Mouse (Mus musculus): ENCODE results near the gene Runx2. TPM values are rescaled to one million over a fixed set of nuclear protein-coding genes. Genes with fewer than 3 reads are reported as not detected.

Gene Runx2
- total RNA-seq, 2 experiments from 2014 or later = 7.8 to 54.9 TPM

DNA sequence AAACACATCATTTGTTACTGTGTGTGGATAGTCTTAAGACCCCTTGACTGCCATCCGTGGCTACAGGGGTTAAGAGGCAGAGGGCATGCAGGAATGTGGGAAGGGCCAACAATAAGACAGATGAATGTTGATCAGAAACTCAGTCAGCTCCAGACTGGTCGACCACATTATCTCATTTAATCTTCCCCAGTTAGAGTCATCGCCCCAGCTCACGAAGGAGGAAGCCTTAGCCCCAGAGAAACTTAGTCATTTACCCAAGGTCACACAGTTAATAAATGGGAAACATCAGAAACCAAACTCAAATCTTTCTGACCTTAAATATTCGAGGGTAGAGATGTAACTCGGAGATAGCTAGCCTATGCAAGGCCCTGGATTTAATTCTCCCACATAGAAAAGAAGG is 96.0 kb downstream of the Runx2 start:
- ATAC-seq (replicated peaks; ENCODE audit: poor library complexity) = peak; percentile 47; the same call in 1 of the 2 replicates

DNA sequence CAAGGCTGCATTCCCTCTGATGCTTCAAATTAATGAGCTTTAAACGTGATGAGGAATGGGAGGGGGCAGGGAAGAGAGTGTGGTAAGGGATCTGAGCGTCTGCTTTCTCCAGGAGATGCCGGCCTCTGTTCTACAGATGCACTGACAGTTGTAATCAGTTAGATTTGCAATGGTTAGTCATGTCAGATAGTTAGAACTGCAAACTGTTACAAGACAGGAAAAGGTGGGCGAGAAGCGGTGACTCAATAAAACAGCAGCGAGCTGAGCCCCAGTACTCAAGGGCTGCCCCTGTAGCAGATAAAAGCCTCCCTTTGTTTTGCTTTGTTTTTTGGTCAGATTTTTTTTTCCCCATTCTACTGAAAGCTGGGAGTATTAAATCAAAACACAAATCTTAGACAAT is 96.6 kb downstream of the Runx2 start:
- ATAC-seq (replicated peaks; ENCODE audit: poor library complexity) = peak; percentile 63

DNA sequence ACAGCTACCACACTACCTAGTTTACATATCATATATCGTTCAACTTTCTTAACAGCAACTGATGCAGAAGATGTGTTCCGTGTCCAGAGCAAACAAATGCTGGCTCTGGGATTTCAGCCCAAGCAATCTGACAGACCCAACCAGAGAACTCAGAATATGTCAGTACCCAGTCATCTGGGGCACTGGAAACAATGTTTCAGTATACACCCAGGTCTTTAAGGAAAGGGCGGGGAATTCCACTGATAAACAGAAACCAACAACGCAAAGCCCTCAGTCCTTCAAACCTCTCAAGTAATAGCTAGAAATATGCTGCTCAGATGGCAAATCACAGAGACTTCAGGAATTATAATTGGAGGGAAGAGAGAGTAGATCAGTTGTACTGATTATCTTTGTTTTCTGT is 100.5 kb downstream of the Runx2 start:
- ATAC-seq (replicated peaks; ENCODE audit: poor library complexity) = no peak

GRCm38 (mm10) chr17:44713404-44713803 is 101.2 kb downstream of the Runx2 start:
- no peak for ATAC-seq (replicated peaks; ENCODE audit: poor library complexity)

DNA sequence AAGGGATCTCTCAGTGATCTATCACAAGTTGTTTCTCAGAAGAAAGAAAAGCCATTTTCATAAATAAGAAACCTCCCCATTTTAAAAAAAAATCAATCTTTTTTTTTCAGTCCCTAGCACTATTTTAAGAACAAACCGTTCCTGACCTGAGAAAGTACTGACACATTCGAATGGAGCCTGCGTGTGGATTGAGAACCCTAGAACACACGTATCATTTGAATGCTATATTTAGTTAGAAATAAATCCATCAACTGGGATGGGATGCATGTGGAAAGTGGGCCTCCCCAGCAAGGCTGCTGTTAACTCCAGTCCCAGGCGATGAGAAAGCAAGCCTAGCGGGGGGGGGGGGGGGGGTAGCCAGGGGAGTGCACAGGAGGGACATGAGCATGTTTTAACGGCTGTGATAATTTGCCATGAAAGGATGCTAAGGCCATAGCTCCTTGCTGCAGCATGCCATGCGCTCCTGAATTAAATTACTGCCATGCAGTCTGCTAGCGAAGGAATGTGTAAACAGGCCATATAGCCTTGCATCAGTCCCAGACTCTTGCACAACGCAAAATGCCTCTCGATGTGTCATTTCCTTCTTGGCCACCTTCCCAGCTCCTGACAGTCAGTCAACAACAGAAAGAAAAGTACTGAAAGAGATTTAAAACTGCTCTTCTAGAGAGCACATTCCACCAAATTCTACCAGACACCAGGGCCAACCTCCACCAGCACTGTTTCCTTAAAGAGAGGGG is 104.9 kb downstream of the Runx2 start:
- peak; percentile 77 for ATAC-seq (replicated peaks; ENCODE audit: poor library complexity)

- ATAC-seq (replicated peaks; ENCODE audit: poor library complexity) = no peak
Observed at GRCm38 (mm10) chr17:44707956-44708355, 106.6 kb downstream of the Runx2 start.

GRCm38 (mm10) chr17:44706531-44706930 is 108.1 kb downstream of the Runx2 start:
- peak; percentile 23; the same call in 1 of the 2 replicates for ATAC-seq (replicated peaks; ENCODE audit: poor library complexity)

- peak; percentile 45 for ATAC-seq (replicated peaks; ENCODE audit: poor library complexity)
Observed at GRCm38 (mm10) chr17:44702506-44703298, 111.9 kb downstream of the Runx2 start.

GRCm38 (mm10) chr17:44701531-44701930 is 113.1 kb downstream of the Runx2 start:
- ATAC-seq (replicated peaks; ENCODE audit: poor library complexity) = no peak

- ATAC-seq (replicated peaks; ENCODE audit: poor library complexity) = no peak
Observed at GRCm38 (mm10) chr17:44700326-44700725, 114.3 kb downstream of the Runx2 start.

- peak; percentile 60 for ATAC-seq (replicated peaks; ENCODE audit: poor library complexity)
Observed at GRCm38 (mm10) chr17:44697053-44697452, 117.5 kb downstream of the Runx2 start.

DNA sequence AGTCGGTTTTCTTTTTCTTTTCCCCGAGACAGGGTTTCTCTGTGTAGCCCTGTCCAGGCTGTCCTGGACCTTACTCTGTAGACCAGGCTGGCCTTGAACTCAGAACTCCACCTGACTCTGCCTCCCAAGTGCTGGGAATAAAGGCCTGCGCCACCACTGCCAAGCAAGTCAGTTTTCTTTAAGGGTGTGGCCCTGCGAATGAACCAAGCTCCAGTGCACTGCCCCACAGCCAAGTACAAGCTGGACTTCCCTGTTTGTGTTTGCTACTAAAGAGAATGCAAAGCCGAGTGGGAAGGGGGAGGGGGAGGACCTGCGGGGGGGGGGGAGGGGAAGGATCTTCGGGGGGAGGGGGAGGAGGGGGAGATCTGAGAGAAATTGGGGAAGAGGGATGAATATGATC is 121.0 kb downstream of the Runx2 start:
- 0 out of 2 replicates have a peak, but pooled peaks have one; percentile 35 for ATAC-seq (replicated peaks; ENCODE audit: poor library complexity)

- ATAC-seq (replicated peaks; ENCODE audit: poor library complexity) = peak; percentile 51
Observed at GRCm38 (mm10) chr17:44691517-44691916, 123.1 kb downstream of the Runx2 start.

DNA sequence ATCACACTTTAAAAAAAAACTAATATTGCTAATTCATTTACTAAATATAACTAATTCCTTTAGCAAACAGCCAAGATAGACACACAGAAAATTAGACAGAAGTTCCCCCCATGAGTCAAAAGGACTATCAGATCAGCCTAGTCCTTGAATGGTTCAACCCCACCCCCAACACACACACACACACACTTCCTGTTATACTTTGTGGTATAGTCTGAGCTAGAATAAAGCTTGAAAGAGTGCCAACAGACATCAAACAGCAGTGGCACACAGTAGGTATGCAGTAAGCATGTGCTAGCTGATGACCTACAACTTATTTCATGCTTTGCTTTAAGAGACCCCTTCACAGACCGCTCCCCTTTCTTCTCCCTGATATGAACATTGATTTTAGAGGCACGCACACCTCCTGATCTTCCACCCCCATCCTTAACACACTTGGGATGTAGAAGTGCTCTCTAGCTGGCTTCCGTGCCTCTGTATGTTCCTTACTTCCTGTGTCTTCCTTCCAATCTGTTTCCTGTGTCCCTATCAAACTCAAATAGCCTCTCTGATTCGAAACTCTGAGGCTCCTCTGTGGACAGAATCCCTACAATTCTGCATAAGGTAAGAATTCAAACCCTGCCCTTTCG is 124.1 kb downstream of the Runx2 start:
- ATAC-seq (replicated peaks; ENCODE audit: poor library complexity) = peak; percentile 76

GRCm38 (mm10) chr17:44688306-44688705 is 126.3 kb downstream of the Runx2 start:
- ATAC-seq (replicated peaks; ENCODE audit: poor library complexity) = no peak

DNA sequence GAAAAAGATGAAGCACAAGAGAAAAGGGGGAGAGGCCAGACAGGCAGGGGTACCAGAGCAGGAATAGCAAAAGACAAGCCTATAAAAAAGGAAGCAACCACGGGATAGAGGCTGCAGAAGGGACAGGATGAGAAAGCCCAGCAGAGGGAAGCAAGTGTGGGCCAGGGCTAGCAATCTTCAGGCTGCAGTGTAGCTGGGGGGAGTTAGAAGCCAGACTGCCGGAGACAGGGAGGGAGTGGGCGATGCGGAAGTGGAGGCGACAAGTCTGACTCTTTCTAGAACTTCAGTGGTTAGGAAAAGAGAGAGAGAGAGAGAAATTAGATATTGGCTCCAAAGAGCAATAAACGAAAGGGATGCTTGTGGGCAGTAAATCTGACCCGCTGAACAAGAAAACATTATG is 129.1 kb downstream of the Runx2 start:
- peak; percentile 74 for ATAC-seq (replicated peaks; ENCODE audit: poor library complexity)

DNA sequence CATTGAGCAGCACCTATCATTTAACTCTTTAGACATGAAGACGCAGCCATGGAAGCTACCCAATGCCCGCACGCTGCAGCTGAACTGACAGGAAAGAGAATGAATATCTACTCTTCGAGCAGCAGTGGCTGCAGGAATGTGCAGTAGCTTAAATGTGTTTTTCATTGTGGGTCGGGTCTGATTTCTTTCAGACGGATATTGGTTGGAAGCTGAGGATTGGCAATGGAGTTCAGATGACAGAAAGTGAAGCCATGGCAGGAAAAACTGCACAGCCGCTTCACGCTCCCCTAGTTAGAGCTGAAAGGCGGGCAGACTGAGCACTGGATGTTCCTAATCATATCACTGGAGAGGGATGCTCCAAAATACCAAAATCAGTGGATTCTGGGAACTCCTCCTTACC is 131.6 kb downstream of the Runx2 start:
- ATAC-seq (replicated peaks; ENCODE audit: poor library complexity) = no peak

GRCm38 (mm10) chr17:44677782-44678181 is 136.8 kb downstream of the Runx2 start:
- ATAC-seq (replicated peaks; ENCODE audit: poor library complexity) = no peak; the same call in 1 of the 2 replicates

DNA sequence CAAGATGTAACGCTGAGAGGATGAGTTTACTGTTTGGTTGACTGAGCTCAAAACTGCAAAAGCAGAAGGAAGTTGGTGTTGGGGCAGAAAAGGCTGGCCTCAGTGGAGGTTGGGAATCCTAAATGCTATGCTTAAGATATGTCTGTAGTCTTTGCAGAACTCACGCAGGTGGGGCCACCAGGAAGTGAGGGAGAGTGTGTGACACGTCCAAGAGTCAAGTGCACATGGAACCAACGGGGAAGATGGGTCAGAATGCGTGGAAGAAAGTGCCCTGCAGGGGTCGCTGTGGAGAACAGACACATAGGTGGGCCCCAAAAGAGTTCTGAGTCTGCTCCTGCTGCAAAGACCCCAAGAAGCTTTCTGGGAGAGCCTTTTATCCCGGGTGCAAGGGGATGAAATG is 141.8 kb downstream of the Runx2 start:
- ATAC-seq (replicated peaks; ENCODE audit: poor library complexity) = peak; percentile 64

DNA sequence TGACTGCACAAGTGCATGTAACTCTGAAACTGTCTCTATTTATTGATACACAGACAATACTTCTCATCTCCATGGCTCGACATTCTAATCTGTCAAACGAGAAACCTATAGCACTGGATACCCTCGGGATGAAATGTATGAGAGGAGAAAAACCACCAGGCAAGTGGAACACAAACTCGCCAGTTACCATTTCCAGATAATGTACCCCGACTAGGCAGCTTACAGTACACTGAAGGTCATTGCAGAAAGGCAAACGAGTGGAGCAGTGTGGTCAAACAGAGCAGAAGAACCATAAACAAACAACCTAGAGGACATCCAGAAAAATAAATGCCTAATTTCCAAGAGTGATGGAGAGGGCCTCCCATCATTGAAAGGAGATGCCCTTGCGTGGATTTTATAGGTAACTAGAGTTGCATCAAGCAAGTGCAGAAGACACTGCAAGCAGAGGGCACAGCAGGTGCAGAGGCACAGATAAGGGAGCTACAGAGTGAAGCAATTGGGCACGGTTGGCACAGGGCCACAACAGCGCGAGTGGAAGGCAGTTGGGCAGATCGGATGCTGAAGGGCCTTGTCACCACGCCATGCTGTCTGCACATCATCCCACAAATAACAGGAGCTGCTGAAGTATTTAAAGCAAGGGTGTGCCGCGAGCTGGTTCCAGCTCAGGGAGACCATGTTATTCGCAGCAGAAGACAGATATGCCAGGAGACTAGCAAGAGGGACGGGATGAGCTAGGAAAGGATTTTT is 142.5 kb downstream of the Runx2 start:
- peak; percentile 88 for ATAC-seq (replicated peaks; ENCODE audit: poor library complexity)

- ATAC-seq (replicated peaks; ENCODE audit: poor library complexity) = no peak
Observed at GRCm38 (mm10) chr17:44669985-44670384, 144.6 kb downstream of the Runx2 start.
